Mouse (Mus musculus) heart, adult 2 months (tissue): ENCODE data around the gene Scnn1a.

Experiments
- CTCF ChIP-seq: fragments of 200-600 bp; IDR thresholded peaks from 2 replicates; pipeline ENCODE4 v1.8.1; 2022; ENCODE audit warnings: antibody characterized with exemption, mild to moderate bottlenecking, moderate library complexity
- EP300 ChIP-seq: fragments of 200-500 bp; IDR thresholded peaks from 2 replicates; pipeline ENCODE4 v1.6.1; 2011; ENCODE audit warnings: low read depth, low read length, control low read depth; ENCODE audit not compliant: insufficient read depth

- TF ChIP-seq EP300 (no peak), CTCF (no peak)
Observed at GRCm38 (mm10) chr6:125292256-125292655, 28.2 kb upstream of the Scnn1a start.
